Mouse (Mus musculus): ENCODE measurements around the gene Defa33. TPM values are rescaled to one million over a fixed set of nuclear protein-coding genes. Genes with fewer than 3 reads are reported as not detected.
"Not testable (repeated sequence)": the region's sequence is repeated elsewhere in the genome, so short reads cannot be mapped to it uniquely, and the experiment has no call there.

Defa33 gene
- total RNA-seq (2017): not detected in 3 replicates

DNA sequence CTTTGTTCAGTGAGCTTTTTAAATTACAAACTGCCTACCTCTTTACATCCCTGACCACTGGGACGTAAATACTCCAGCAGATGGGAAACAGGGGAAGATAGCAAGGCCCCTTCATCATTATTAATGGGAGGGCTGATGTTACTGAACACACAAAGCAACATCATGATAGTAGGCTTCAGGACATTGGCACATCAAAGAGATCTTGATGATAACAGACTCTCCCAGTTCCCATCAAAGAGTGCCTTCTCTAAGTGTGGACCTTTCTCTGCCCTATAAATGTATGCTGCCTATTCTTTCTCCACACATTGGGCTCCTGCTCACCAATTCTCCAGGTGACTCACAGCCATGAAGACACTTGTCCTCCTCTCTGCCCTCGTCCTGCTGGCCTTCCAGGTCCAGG lies at the start of gene Defa33:
Gene Defa33 (plus strand): TSS at position 301 of the 400 bp plus-strand sequence.
- not testable (repeated sequence) for ATAC-seq (replicated peaks; ENCODE audit: insufficient number of reproducible peaks, low FRiP score, low TSS enrichment, poor library complexity, severe bottlenecking)

DNA sequence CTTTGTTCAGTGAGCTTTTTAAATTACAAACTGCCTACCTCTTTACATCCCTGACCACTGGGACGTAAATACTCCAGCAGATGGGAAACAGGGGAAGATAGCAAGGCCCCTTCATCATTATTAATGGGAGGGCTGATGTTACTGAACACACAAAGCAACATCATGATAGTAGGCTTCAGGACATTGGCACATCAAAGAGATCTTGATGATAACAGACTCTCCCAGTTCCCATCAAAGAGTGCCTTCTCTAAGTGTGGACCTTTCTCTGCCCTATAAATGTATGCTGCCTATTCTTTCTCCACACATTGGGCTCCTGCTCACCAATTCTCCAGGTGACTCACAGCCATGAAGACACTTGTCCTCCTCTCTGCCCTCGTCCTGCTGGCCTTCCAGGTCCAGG lies 13.4 kb upstream of the Defa33 start, which contains the start of gene Defa2:
Gene Defa2 (plus strand): TSS at position 301 of the 400 bp plus-strand sequence.
- not testable (repeated sequence) for ATAC-seq (replicated peaks; ENCODE audit: insufficient number of reproducible peaks, low FRiP score, low TSS enrichment, poor library complexity, severe bottlenecking)

DNA sequence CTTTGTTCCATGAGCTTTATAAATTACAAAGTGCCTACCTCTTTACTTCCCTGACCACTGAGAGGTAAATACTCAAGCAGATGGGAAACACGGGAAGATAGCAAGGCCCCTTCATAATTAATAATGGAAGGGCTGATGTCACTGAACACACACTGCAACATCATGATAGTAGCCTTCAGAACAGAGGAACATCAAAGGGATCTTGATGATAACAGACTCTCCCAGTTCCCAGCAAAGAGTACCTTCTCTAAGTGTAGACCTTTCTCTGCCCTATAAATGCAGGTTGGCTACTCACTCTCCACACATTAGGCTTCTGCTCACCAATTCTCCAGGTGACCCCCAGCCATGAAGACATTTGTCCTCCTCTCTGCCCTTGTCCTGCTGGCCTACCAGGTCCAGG lies 35.5 kb downstream of the Defa33 start, which contains the start of gene Defa36:
Gene Defa36 (plus strand): TSS at position 301 of the 400 bp plus-strand sequence.
- ATAC-seq (replicated peaks; ENCODE audit: insufficient number of reproducible peaks, low FRiP score, low TSS enrichment, poor library complexity, severe bottlenecking): not testable (repeated sequence)

Other genes starting within 250 kb of the Defa33 start
- gene Defa22, start 229.5 kb upstream of the Defa33 start, total RNA-seq (2017): not detected in 3 replicates
- gene Defa31, start 200.2 kb upstream of the Defa33 start, total RNA-seq (2017): not detected in 3 replicates
- gene Gm15293, start 190.2 kb upstream of the Defa33 start, total RNA-seq (2017): not detected in 3 replicates
- gene Gm15292, start 142.1 kb upstream of the Defa33 start, total RNA-seq (2017): not detected in 3 replicates
- not detected in 3 replicates for gene Defa27, start 76.3 kb upstream of the Defa33 start, total RNA-seq (2017)
- gene Defa29, start 64.8 kb upstream of the Defa33 start, total RNA-seq (2017): not detected in 3 replicates
- gene Defa2, start 13.3 kb upstream of the Defa33 start, total RNA-seq (2017): not detected in 3 replicates
- not detected in 3 replicates for gene Defa36, start 35.6 kb downstream of the Defa33 start, total RNA-seq (2017)
- gene Gm7849, start 64.7 kb downstream of the Defa33 start, total RNA-seq (2017): not detected in 3 replicates
- gene Defa20, start 117.4 kb downstream of the Defa33 start, total RNA-seq (2017): not detected in 3 replicates
- not detected in 3 replicates for gene Defa32, start 137.2 kb downstream of the Defa33 start, total RNA-seq (2017)
- not detected in 3 replicates for gene Defa37, start 173.6 kb downstream of the Defa33 start, total RNA-seq (2017)
- gene Defa28, start 191.2 kb downstream of the Defa33 start, total RNA-seq (2017): not detected in 3 replicates
- gene Gm7861, start 202.7 kb downstream of the Defa33 start, total RNA-seq (2017): not detected in 3 replicates
- not detected in 3 replicates for gene Defa26, start 226.4 kb downstream of the Defa33 start, total RNA-seq (2017)